Mouse (Mus musculus) layer of hippocampus, postnatal 10 days (tissue): ENCODE data around the gene Klf9. TPM values are rescaled to one million over a fixed set of nuclear protein-coding genes. Genes with fewer than 3 reads are reported as not detected.
A peak's percentile ranks its signal among the peaks of the same experiment; 100 is the strongest.

Experiments
- DNase-seq, 2 experiments: peaks; one replicate each; pipeline ENCODE4 v3.0.0; 2021; ENCODE audit warnings: low spot score in 2 of 2
- long read RNA-seq: library from polyadenylated mRNA; stranded (forward); transcript quantifications from one replicate; pipeline ENCODE4 v2.0.0, GENCODE M21; 2023
- total RNA-seq, 2 experiments: library from RNA; stranded (reverse); gene quantifications; 2 replicates each; pipeline ENCODE4 v1.2.3; 2021

The Klf9 gene
- 100 to 1,000 TPM; 124 to 137 TPM for total RNA-seq
- long read RNA-seq, full-length matches to known transcripts = 24 of 242 reads
- long read RNA-seq, partial matches to known transcripts = 0 of 242 reads
- long read RNA-seq, other reads (novel, unspliced or antisense) = 218 of 242 reads

DNA sequence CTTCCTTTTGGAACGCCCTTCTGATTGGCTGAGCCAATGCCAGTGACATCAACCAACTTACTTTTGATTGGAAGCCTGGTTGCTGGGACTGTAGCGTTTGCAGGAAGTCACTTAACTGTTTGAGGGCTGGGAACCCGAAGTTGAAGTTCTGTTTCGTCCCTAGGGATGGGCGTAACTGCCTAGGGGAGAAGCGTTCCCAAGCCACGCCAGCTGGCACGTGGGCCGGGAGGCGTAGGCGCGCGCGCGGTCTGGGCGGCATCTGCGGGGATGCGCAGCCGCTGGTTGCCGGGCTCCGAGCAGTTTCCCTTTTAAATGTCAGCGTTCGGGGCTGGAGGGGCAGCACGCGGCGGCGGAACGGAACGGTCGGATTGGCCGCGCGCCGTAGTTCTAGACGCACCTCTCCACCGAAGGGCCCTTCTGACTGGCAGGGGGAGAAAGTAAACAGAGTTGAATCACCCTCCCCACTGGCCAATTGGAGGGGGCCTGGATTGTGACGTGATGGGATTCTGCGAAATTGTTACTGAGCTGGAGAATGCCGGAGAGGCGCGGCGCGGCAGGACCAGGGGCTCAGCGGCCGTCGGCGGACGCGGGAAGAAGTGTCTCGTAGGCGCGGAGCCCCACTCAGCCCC lies at the start of gene Klf9:
TSS of gene Klf9 (plus strand) at position 538 of the 629 bp plus-strand sequence.
- peak; percentile 96 to 97 for DNase-seq

DNA sequence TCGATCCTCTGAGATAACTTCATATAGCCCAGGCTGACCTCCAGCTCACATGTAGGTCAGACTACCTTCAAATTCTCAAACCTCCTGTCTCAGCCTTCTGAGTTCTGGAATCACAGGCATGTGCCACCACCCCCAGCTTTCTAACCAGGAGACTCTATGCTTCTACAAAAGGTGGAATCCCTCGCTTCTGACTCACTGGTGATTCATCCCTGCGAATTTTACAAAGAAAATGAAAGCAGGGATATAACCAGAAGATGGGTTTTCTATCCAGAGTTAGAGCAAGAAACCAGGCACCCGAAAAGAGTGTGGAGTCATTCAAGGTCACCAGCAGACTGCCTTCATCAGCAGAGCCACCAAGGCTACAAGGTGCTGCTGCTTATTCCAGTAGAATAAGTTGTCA lies 49.4 kb upstream of the Klf9 start:
- DNase-seq = no peak

DNA sequence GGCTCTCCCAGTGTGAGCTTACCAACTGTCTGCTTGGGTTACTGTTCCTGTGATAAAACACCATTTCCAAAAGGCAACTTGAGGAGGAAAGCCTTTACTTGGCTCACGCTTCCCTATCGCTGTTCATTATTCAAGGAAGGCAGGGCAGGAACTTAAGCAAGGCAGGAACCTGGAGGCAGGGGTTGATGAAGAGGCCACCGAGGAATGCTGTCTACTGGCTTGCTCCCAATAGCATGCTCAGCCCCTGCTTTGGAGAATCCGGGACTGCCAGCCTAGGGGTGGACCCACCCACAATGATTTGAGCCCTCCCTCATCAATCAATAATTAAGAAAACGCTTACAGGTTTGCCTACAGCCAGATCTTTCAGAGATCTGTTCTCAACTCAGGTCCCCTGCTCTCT lies 47.5 kb upstream of the Klf9 start:
- no peak for DNase-seq

DNA sequence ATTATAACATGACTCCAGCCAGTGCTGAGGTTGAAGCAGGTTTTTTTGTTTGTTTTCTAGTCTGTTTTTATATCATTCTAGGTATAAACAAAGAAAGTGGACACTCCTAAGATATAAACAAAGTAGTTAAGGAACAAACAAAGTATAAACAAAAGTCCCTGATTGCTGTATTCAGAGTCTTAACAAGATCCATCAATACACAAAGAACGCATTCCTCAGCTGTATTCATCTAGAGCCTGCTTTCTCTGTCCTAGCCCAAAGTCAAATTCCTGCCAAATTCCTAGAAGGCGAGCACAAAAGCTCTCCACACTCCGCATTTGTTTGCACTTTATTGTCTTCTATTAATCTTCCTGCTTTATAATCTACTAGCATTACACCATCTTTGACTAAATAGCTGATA lies 46.1 kb upstream of the Klf9 start:
- DNase-seq = no peak

DNA sequence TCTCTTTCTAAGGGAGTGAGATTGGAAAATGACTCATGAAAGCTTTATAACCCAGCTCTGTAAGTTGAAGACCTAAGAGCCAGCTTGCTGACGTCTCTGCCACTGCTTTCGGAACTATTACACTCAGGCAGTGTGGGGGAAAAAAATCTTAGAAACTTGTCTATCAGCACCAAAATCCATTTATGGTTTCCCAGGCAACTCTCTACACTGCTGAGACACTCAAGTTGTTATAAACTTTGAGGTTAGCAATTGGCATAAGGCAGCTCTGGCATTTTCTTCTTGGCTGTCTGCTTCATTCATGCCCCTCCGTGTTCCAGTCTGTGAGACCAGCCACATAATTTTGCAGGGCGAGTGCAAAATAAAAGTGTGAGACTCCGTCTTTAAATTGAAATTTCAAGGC lies 34.2 kb upstream of the Klf9 start:
- no peak for DNase-seq

DNA sequence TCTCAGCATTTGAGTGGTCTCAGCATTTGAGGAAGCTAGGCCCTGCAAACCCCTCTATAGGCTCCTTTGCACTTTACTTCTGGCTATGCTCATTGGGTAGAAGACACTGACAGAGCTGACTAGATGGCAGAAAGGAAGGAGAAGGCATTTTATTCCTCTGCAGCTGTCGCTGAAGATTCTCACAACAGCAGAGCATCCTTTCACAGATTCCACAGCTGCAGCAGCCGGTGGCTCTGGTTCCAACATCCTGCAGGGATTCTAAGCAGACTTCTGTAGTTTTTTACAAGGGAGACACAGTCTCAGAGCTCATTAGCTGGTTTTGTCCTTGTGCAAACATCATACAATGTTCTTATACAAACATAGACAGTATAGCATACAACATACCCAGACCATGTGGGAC lies 33.7 kb upstream of the Klf9 start:
- DNase-seq = peak in 1 of 2 experiments; percentile 18

DNA sequence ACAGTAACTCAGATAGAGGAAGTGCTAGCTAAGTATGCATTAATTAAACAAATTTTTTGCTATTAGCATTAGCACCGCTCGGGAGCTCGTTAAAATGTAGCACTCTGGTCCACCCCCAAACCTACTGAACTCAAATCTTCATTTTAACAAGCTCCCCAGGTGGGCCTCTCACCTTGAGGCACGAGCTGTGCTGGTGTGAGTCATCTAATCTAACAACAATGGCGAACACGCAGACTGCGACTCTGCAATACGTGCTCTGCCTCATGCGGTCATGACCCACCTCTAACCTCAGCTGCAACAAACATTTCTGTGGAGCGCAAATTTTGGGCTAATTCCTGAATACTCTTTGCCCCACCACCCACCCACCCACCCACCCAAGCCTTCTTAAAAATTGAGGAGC lies 19.2 kb upstream of the Klf9 start:
- DNase-seq = no peak

DNA sequence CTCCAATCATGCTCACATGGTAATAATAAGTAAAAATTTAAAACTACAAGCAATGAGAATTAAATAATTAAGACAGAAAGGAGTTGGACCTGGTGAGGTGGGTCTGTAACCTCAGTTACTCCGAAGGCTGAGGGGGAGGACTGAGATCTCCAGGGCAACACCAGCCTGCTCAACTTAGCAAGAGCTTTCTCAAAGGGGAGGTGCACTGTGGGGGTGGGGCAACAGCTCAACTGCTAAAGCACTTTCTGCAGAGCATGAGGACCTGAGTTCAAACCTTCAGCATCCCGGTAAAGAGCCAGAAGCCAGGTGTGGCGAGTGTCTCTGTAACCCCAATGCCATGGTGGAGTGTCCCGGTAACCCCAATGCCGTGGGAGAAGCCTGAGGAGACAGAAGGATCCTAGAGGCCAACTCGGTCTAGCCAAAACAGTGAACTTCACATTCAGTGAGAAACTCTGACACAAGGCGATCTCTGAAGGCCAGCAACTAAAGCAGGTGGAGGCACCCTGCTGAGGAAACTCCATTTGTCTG lies 16.9 kb upstream of the Klf9 start:
- no peak for DNase-seq

DNA sequence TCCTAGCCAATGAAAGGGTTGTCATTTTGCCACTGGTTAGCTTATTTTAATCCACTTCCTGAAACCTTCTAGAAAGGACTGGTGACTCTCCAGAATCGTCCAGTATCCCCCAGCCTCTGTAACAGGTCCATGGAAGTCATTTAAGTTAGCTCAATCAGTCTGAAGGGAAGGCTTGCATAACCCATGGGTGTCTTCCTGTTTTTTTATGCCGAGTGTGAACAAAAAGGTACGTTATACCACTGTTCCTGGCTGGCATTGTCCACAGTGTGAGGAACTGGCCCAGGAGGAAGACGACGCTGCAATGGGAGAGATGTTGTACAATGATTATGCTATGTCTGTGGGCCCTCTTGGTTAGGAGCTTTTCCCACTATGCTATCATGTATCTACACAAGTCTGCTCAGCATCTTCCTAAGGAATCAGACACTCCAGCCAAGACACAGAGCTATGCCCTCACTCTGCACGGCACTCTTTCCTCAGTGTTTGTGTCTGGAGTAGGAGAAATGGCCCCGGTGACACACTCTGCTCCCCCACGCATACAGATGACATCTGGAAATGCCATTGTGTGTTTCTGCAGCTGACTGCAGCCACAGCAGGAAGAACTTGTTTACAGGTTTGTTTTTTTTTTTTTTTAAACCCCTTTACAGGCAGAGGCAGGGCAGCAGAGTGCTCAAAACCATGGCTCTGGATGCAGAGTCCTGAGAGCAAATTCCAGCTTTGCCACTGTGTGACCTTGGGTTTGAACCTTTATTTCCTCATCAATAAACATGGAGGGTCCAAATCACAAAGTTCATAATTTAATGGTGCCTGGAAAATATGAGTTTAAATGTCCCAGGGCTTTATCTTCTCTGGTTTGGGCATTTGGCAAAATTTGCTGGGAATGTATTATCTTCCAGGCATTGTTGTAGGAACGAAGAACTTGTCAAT lies 15.5 kb upstream of the Klf9 start:
- no peak for DNase-seq

DNA sequence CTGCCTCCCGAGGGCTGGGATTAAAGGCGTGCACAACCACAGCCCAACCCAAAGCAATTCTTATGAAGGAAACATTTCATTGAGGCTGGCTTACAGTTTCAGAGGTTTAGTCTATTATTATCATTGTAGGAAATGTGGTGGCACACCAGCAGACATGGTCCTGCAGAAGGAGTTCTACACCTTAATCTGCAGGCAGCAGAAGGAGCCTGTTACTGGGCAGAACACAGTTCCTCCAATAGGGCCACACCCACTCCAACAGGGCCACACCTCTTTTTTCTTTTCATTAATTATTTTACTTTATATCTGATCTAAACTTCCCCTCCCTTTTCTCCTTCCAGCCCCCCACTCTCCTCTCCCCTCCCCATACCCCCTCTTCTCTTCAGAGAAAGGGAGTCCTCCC lies 11.1 kb upstream of the Klf9 start:
- no peak for DNase-seq

DNA sequence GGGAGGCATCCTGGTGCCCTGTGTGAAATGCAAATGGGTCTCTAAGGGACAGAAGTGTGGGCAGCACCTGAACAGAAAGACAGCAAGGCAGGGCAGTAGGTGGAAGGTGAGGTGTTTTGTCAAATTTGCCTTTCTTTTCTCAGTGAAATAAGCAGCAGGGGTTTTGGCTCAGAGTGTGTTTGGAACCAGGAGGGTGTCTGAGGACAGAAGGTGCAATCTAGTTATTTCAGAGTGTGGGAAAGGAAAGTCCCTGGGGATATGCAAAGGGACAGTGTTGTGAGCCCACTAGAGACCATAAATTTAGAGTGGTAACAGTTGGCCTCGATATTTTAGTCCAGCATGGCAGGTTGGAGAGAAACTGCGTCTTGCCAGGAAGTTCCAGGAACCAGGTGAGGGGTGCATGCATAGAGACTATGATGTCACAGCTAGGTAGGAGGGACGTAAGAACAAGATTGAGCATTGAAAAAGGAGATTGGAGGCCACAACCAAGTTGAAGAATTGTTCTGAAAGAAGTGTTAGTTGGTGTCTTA lies 8.9 kb upstream of the Klf9 start:
- no peak for DNase-seq

DNA sequence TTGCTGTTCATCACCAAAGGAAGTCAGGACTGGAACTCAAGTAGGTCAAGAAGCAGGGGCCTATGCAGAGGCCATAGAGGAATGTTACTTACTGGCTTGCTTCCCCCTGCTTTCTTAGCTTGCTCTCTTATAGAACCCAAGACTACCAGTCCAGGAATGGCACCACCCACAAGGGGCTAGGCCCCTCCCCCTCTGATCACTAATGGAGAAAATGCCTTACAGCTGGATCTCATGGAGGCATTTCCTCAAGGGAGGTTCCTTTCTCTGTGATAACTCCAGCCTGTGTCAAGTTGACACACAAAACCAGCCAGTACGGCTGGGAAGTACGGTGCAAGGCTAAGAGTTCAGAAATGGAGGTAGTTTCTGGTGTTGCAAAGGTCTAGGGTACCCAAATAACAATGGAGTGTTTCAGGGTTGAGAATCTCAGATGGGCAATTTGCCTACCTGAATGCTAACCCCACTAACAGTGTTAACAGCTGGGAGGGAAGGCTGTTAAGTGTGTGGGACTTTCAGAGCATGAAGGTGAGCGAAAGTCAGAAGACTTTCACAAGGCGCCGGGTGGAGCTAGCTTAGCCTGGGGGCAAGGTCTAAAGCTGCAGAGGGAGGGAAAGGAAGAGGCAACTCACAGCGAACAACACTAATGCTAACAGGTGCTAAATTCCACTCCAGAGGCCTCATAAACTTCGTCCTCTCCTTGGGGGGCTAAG lies 8.2 kb upstream of the Klf9 start:
- DNase-seq = no peak

DNA sequence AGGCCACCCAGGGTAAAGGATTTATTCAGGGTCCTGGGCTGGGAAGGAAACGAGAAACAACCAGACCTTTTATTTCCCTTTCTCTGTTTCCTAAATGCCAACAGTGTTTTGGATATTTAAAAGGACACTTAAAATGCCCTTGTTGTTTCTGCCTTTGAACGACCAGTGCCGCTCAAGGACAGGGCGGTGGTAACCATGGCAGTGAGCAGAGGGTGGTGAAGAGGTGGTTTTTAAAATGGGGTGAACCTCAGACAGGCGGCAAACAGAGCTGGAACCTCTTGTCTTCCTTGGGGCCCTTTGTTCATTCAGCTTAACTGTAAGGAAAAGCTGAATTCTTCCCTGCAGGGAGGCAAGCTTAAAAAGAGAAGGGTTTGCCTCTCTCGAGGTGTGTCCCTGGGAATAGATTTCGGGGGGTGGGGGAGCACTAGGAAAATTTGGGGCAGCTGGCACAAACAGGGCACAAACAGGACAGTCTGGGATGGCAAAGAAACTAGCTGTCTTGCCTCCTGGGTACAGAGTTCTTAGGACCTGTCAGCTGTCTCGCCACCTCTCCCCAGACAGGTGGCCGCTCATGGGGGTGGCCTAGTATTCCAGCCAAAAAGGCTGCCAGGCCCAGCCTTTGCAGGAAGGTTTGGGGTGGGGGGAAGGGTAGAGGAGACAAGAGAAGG lies 7.5 kb upstream of the Klf9 start:
- DNase-seq = peak in 1 of 2 experiments; percentile 45

DNA sequence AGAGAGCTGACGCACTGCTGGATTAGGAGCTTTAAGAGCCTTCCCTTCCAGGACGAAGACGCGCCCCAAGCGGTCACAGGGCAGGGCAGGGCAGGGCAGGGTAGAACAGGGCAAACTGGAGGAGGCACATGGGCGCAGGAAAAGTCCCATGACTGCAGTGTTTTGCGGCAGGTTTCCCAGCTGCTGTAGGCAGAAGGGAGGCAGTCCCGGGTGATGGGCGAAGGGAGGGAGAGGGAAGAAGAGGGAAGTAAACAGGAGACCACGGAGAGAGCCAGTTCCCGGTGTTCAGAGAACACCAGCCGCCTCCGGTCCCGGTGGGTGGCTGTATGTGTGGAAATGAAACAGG lies 7.0 kb upstream of the Klf9 start:
- DNase-seq = peak; percentile 69 to 77

DNA sequence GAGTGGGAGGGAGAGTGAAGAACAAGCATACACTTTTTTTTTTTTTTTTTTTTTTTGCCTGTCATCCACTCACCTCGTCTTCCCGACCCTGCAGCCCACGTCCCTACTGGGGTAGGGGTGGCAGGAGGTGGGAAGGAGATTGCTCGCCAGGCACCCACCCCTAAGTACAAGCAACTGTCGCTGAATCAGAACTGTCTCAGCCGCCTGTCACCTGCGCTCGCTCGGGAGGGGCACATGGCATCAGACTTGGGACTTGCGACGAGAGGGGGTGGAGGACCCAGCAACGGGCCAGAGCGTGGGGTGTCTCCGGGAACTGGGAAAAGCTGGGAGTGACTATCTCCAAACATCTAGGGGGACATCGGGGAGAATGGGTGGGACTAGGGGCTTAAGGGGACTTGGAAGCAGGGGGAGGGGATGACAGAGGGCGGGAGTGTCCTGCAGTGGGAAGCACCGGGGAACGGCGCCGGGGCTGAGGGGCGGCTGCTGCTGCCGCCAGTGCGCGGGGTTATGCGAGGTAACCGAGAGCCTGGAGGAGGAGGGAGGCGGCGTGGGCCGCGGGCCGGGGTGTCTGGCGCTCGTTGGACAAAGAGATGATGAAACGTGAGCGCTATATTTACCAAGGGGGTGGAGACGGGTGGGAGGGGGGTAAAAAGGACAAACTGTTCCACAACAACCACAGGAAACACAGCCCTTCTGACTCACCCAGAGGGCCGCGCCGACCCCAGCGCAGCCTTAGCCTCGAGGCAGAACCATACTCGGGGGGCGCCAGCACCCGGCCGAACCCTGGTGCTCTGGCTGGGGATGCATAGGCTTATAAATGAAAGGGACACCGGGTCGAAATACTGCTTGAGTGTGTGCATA lies 6.4 kb upstream of the Klf9 start:
- DNase-seq = peak; percentile 81 to 85

DNA sequence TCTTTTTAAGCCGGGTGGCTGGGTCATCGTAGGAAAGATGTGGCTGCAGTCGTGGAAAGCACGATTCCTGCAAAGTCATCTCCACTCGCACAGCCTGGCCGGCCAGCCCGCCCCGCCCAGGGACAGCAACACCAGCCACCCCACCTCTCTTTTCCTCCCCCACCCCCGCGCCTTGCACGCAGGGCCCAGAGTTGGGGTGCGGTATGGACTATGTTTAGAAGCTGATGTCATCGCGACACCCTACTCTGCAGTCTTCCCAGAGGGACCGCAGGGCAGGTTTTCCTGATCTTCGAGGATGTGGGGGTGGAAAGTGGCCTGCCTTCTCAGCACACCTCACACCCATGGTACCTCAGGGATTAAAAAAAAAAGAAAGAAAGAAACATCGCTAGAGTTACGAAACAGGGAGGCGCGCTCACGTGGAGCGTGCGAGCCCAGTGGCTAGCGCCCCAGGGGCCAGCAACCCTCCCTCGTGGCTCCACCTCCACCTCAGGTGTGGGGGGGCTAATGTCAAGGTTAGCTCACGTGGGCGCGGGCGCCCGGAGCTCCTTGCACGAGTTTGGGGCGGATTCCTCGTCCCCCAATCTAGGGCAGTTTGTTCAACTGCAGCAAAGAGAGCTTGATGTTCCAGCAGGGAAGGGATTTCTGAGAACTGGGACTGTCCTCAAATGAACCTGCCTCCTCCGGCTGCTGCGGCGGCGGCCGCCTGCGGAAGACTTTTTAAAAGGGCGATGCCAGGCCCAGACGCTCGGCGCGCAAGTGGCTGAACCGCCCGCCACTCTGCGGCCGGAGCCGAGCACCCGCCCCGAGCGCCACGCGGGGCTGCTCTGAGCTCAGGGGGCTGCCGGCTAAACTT lies 5.5 kb upstream of the Klf9 start:
- peak; percentile 81 to 87 for DNase-seq

DNA sequence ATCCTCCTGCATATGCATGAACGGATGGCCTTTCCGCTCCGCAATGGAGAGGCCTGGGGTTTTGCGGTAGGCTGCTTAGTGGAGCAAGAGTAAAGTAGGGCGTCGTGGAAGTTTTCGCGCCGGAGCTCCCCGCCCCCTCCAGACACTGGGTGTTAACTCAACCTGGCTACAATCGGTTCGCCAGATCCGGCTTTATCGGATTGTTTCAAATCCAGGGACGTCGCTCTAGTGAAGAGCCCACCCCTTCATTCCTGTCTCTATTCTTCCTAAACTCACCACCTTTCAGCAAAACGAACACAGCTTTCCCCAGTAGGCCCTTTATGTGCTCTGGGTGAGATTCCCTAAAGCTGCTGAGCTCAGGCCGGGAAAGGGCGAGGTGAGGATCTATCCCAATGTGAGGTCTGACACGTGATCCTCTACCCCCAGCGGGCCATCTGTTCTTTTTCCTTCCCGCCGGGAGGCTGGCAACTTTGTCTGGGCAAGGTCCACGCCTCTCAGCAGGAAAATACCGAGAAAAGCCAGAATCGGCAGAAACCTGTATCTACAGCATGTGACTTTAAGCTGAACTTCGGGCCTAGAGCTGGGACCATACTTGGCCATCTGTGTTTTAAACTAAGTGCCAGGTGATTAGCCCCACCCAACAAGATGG lies 4.7 kb upstream of the Klf9 start:
- peak; percentile 61 to 67 for DNase-seq

DNA sequence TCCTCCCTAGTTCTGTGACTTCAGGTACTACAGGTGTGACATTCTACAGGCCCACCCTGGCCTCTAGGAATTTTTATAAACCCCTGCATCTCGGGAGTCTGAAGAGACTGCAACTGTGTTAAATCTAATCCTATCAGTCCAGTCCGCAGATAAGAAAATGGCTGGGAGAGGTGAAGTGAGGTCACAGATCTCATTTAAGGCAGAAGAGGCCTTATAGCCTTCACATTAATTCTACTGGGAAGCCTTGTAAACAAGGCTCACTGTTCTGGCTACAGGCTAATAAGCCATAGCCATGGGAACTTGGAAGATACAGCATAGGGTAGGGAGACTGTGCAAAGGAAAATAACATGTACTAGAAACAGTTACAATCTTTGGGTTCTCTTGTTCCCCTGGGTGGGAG lies 3.7 kb upstream of the Klf9 start:
- no peak for DNase-seq
